Comparison of ENCODE assay signal across 8 mouse cellular contexts in genomic region chr6:83349274-83349958, GRCm38 (mm10). TPM values are rescaled to one million over a fixed set of nuclear protein-coding genes. Genes with fewer than 3 reads are reported as not detected.
DNase-seq lines count a peak whose midpoint lies in the region; ATAC-seq lines count a peak whose summit lies in the region.

No protein-coding gene starts in this region.

- H3K9me3 ChIP-seq in heart, embryonic 14.5 days (ENCODE audit: control insufficient read depth, low read length), result no peaks in the 10 kb centered on the region
- no peaks in the 10 kb centered on the region for H3K9me3 ChIP-seq in liver, embryonic 12.5 days (replicated peaks)

- peak overlapping the region; percentile 80 to 93 for H3K4me3 ChIP-seq in heart, embryonic 14.5 days (ENCODE audit: control insufficient read depth in 1 of 2, insufficient read depth in 1 of 2, low read depth in 1 of 2, low read length in 2 of 2)
- H3K4me3 ChIP-seq in liver, embryonic 12.5 days, result peak overlapping the region; percentile 83

- peak overlapping the region; percentile 76 for H3K4me2 ChIP-seq in heart, embryonic 14.5 days (ENCODE audit: low read length)
- H3K4me2 ChIP-seq in liver, embryonic 12.5 days, result peak overlapping the region; percentile 76

- ATAC-seq in CD4-positive, CD25-positive, alpha-beta regulatory T cell, adult 4 months, result peak; percentile 94
- peak; percentile 91 for ATAC-seq in heart, embryonic 14.5 days (ENCODE audit: insufficient number of reproducible peaks, insufficient read depth, low FRiP score, low read depth)
- ATAC-seq in liver, embryonic 12.5 days, result peak; percentile 78

- H3K36me3 ChIP-seq in heart, embryonic 14.5 days (ENCODE audit: control insufficient read depth, insufficient read depth, low read length), result peaks cover 28% of the 10 kb centered on the region
- H3K36me3 ChIP-seq in liver, embryonic 12.5 days, result peaks cover 54% of the 10 kb centered on the region
- H3K36me3 ChIP-seq in splenic B cell, adult 2 months (ENCODE audit: control insufficient read depth, insufficient read depth, low read length, poor library complexity, severe bottlenecking), result 0 out of 2 replicates have a peak, but pooled peaks cover 3% of the 10 kb centered on the region

- under 1% methylated on average over 40 of the region's 53 CpGs for WGBS in heart, embryonic 14.5 days
- WGBS in liver, embryonic 12.5 days (ENCODE audit: insufficient replicate concordance), result under 1% methylated on average over 50 of the region's 53 CpGs

- H3K27ac ChIP-seq in heart, embryonic 14.5 days (replicated peaks in 1 of 2; ENCODE audit: control insufficient read depth in 1 of 2, insufficient read depth in 1 of 2, low read depth in 2 of 2, low read length in 2 of 2), result peak overlapping the region; percentile 53 to 73
- H3K27ac ChIP-seq in liver, embryonic 12.5 days, result peak overlapping the region; percentile 98

- H3K4me1 ChIP-seq in heart, embryonic 14.5 days (ENCODE audit: control insufficient read depth in 2 of 2, insufficient read depth in 2 of 2, low read length in 2 of 2), result peaks cover 7 to 12% of the 10 kb centered on the region in 2 experiments
- peaks cover 54% of the 10 kb centered on the region for H3K4me1 ChIP-seq in liver, embryonic 12.5 days

- peak; percentile 80 for DNase-seq in c-Kit-negative CD71-positive TER-119-positive erythroid progenitor cells, embryonic 14.5 days (ENCODE audit: low read depth, low spot score)
- DNase-seq in fibroblast of lung, adult 2 months (ENCODE audit: low read depth), result peak; percentile 23
- peak; percentile 92 for DNase-seq in kidney, postnatal 14 days
- DNase-seq in naive thymus-derived CD4-positive, alpha-beta T cell, adult 2 months (ENCODE audit: low read depth), result peak; percentile 88
- DNase-seq in splenic B cell, adult 2 months (ENCODE audit: low read depth, low spot score), result peak; percentile 91

- peak overlapping the region; percentile 94 for H3K9ac ChIP-seq in heart, embryonic 14.5 days (ENCODE audit: low read length)
- peak overlapping the region; percentile 95 for H3K9ac ChIP-seq in liver, embryonic 12.5 days

- no peaks in the 10 kb centered on the region for H3K27me3 ChIP-seq in heart, embryonic 14.5 days (ENCODE audit: control insufficient read depth, insufficient read depth, low read length)
- H3K27me3 ChIP-seq in liver, embryonic 12.5 days (replicated peaks), result no peaks in the 10 kb centered on the region
- no peaks in the 10 kb centered on the region for H3K27me3 ChIP-seq in splenic B cell, adult 2 months (ENCODE audit: control insufficient read depth, insufficient read depth, low read length, poor library complexity, severe bottlenecking)

RNA-seq across cellular contexts. Expression of gene Bola3, which starts 0.5 kb away (rescaled TPM):
- 10 to 100 TPM; 57.5 to 66.1 TPM for polyA plus RNA-seq in CD4-positive, CD25-positive, alpha-beta regulatory T cell, adult 4 months (2017; shearing (Covaris generic))
- polyA plus RNA-seq in heart, embryonic 14.5 days (2014; fragmentation: Nextera tagmentation; extraction: Ambion mirVana), result 297 and 314 TPM in 2 replicates
- 314 and 322 TPM in 2 replicates for polyA plus RNA-seq in liver, embryonic 12.5 days (2016; fragmentation: Nextera tagmentation; extraction: Ambion mirVana)

RNA-seq across cellular contexts. Expression of gene Mob1a, which starts 23.6 kb away (rescaled TPM):
- 10 to 100 TPM; 48.6 to 70.3 TPM for polyA plus RNA-seq in CD4-positive, CD25-positive, alpha-beta regulatory T cell, adult 4 months (2017; shearing (Covaris generic))
- 34.9 and 36.2 TPM in 2 replicates for polyA plus RNA-seq in heart, embryonic 14.5 days (2014; fragmentation: Nextera tagmentation; extraction: Ambion mirVana)
- 58.6 and 59.9 TPM in 2 replicates for polyA plus RNA-seq in liver, embryonic 12.5 days (2016; fragmentation: Nextera tagmentation; extraction: Ambion mirVana)

RNA-seq across cellular contexts. Expression of gene Mthfd2, which starts 23.7 kb away (rescaled TPM):
- polyA plus RNA-seq in CD4-positive, CD25-positive, alpha-beta regulatory T cell, adult 4 months (2017; shearing (Covaris generic)), result 100 to 1,000 TPM; 128 TPM
- 23.2 and 24.1 TPM in 2 replicates for polyA plus RNA-seq in heart, embryonic 14.5 days (2014; fragmentation: Nextera tagmentation; extraction: Ambion mirVana)
- polyA plus RNA-seq in liver, embryonic 12.5 days (2016; fragmentation: Nextera tagmentation; extraction: Ambion mirVana), result 112 and 114 TPM in 2 replicates

Comparison
In these comparisons a context has a peak if more than half of its experiments do, and no peak if none do; other contexts are left out.
1. Peak in every context shown above with its lines: DNase-seq, ATAC-seq, H3K4me3 ChIP-seq and H3K27ac ChIP-seq.
2. DNase-seq: peak in every context shown above with its lines; median percentile 92 in kidney, postnatal 14 days; 91 in splenic B cell, adult 2 months; 88 in naive thymus-derived CD4-positive, alpha-beta T cell, adult 2 months; 80 in c-Kit-negative CD71-positive TER-119-positive erythroid progenitor cells, embryonic 14.5 days; 23 in fibroblast of lung, adult 2 months.